In genomic region chr5:31526354-31527116, GRCm38 (mm10) we compare ENCODE assay signal across 8 mouse cellular contexts. TPM values are rescaled to one million over a fixed set of nuclear protein-coding genes. Genes with fewer than 3 reads are reported as not detected.
DNase-seq lines count a peak whose midpoint lies in the region; ATAC-seq and TF ChIP-seq lines count a peak whose summit lies in the region.

Slc4a1ap (plus strand) TSS chr5:31526995.

- peak; percentile 94 for DNase-seq in brain, embryonic 14.5 days (ENCODE audit: low read depth)
- peak; percentile 96 for DNase-seq in liver, adult 2 months (ENCODE audit: extremely low read depth, low read depth, low spot score)
- peak; percentile 86 for DNase-seq in splenic B cell, adult 2 months (ENCODE audit: low read depth, low spot score)

- under 1% methylated on average over 28 of the region's 28 CpGs for WGBS in heart, embryonic 11.5 days (ENCODE audit: insufficient replicate concordance)
- under 1% methylated on average over 28 of the region's 28 CpGs for WGBS in kidney, embryonic 16.5 days
- WGBS in liver, adult 2 months = under 1% methylated on average over 28 of the region's 28 CpGs

- H3K4me3 ChIP-seq in C2C12 (ENCODE audit: insufficient read depth, poor library complexity, severe bottlenecking) (peak within 1 kb of the TSS; percentile 93), myocyte (peak within 1 kb of the TSS; percentile 91)
- peak within 1 kb of the TSS; percentile 89 for H3K4me3 ChIP-seq in erythroblast, embryonic 14.5 days (replicated peaks)
- peak within 1 kb of the TSS; percentile 99 for H3K4me3 ChIP-seq in heart, embryonic 11.5 days (ENCODE audit: low read depth, low read length)
- peak within 1 kb of the TSS; percentile 68 for H3K4me3 ChIP-seq in kidney, embryonic 16.5 days (ENCODE audit: low read length)
- H3K4me3 ChIP-seq in liver, adult 2 months (ENCODE audit: insufficient read depth, low read depth, low read length) = peak within 1 kb of the TSS; percentile 91

- H3K27me3 ChIP-seq in C2C12 (ENCODE audit: control insufficient read depth, insufficient read depth, insufficient read length) = no peaks in the 10 kb centered on the region
- H3K27me3 ChIP-seq in erythroblast, embryonic 14.5 days (ENCODE audit: control insufficient read depth) = no peaks in the 10 kb centered on the region
- H3K27me3 ChIP-seq in heart, embryonic 11.5 days (ENCODE audit: control insufficient read depth, insufficient read depth, low read length) = no peaks in the 10 kb centered on the region
- H3K27me3 ChIP-seq in kidney, embryonic 16.5 days (ENCODE audit: insufficient read depth, low read length) = no peaks in the 10 kb centered on the region
- H3K27me3 ChIP-seq in liver, adult 2 months (ENCODE audit: control insufficient read depth, insufficient read depth, low read length) = no peaks in the 10 kb centered on the region
- no peaks in the 10 kb centered on the region for H3K27me3 ChIP-seq in myocyte (ENCODE audit: control insufficient read depth, insufficient read depth, insufficient read length)
- H3K27me3 ChIP-seq in splenic B cell, adult 2 months (ENCODE audit: control insufficient read depth, insufficient read depth, low read length, poor library complexity, severe bottlenecking) = no peaks in the 10 kb centered on the region

- TF ChIP-seq CTCF in C2C12 (IDR thresholded peaks at IDR 0.05; ENCODE audit: control insufficient read depth, insufficient read depth, insufficient read length) = no peak
- TF ChIP-seq CTCF in brain, embryonic 14.5 days (IDR thresholded peaks at IDR 0.05; ENCODE audit: borderline replicate concordance, extremely low read depth, insufficient read depth, insufficient read length) = no peak
- TF ChIP-seq CTCF in liver, adult 2 months (IDR thresholded peaks at IDR 0.05; ENCODE audit: low read depth, low read length) = no peak

- H3K79me2 ChIP-seq in C2C12 (ENCODE audit: control insufficient read depth, insufficient read depth) = peaks cover 43% of the 10 kb centered on the region
- H3K79me2 ChIP-seq in liver, adult 2 months (ENCODE audit: control insufficient read depth, insufficient read depth, low read length) = peaks cover 8% of the 10 kb centered on the region; the same call in 1 of the 2 replicates
- H3K79me2 ChIP-seq in myocyte (ENCODE audit: control insufficient read depth, insufficient read depth) = peaks cover 26% of the 10 kb centered on the region

- peaks cover 32% of the 10 kb centered on the region for H3K4me1 ChIP-seq in erythroblast, embryonic 14.5 days (ENCODE audit: control insufficient read depth)
- peaks cover 10% of the 10 kb centered on the region; the same call in 1 of the 2 replicates for H3K4me1 ChIP-seq in heart, embryonic 11.5 days (ENCODE audit: control insufficient read depth, insufficient read depth, low read length)
- H3K4me1 ChIP-seq in kidney, embryonic 16.5 days (ENCODE audit: insufficient read depth, low read length) = peaks cover 29% of the 10 kb centered on the region
- peaks cover 7% of the 10 kb centered on the region for H3K4me1 ChIP-seq in liver, adult 2 months (ENCODE audit: control insufficient read depth, insufficient read depth, low read length)

- peak within 1 kb of the TSS; percentile 91 for H3K9ac ChIP-seq in heart, embryonic 11.5 days (ENCODE audit: low read depth, low read length)
- H3K9ac ChIP-seq in kidney, embryonic 16.5 days (replicated peaks; ENCODE audit: low read length) = peak within 1 kb of the TSS; percentile 83
- H3K9ac ChIP-seq in liver, adult 2 months (ENCODE audit: low read depth, low read length) = peak within 1 kb of the TSS; percentile 82

- peaks cover 18% of the 10 kb centered on the region for H3K79me3 ChIP-seq in C2C12 (ENCODE audit: low read depth)

- H3K9me3 ChIP-seq in erythroblast, embryonic 14.5 days (ENCODE audit: control insufficient read depth, low read length) = no peaks in the 10 kb centered on the region
- no peaks in the 10 kb centered on the region for H3K9me3 ChIP-seq in heart, embryonic 11.5 days (replicated peaks; ENCODE audit: control insufficient read depth, low read length)
- H3K9me3 ChIP-seq in kidney, embryonic 16.5 days (ENCODE audit: low read length) = no peaks in the 10 kb centered on the region

- peaks cover 15% of the 10 kb centered on the region for H3K36me3 ChIP-seq in C2C12 (ENCODE audit: control insufficient read depth, insufficient read depth)
- H3K36me3 ChIP-seq in erythroblast, embryonic 14.5 days (ENCODE audit: control insufficient read depth) = peaks cover 43% of the 10 kb centered on the region
- H3K36me3 ChIP-seq in heart, embryonic 11.5 days (ENCODE audit: control insufficient read depth, insufficient read depth, low read length) = peaks cover 16% of the 10 kb centered on the region
- peaks cover 30% of the 10 kb centered on the region; the same call in 1 of the 2 replicates for H3K36me3 ChIP-seq in kidney, embryonic 16.5 days (ENCODE audit: insufficient read depth, low read length)
- H3K36me3 ChIP-seq in liver, adult 2 months (ENCODE audit: control insufficient read depth, insufficient read depth, low read length) = peaks cover 9% of the 10 kb centered on the region
- peaks cover 5% of the 10 kb centered on the region for H3K36me3 ChIP-seq in myocyte (ENCODE audit: control insufficient read depth, insufficient read depth)
- H3K36me3 ChIP-seq in splenic B cell, adult 2 months (ENCODE audit: control insufficient read depth, insufficient read depth, low read length, poor library complexity, severe bottlenecking) = 0 out of 2 replicates have a peak, but pooled peaks cover 1% of the 10 kb centered on the region

- H3K27ac ChIP-seq in heart, embryonic 11.5 days (ENCODE audit: low read depth, low read length) = peak within 1 kb of the TSS; percentile 74
- peak within 1 kb of the TSS; percentile 88 for H3K27ac ChIP-seq in kidney, embryonic 16.5 days (ENCODE audit: low read length)
- H3K27ac ChIP-seq in liver, adult 2 months (replicated peaks; ENCODE audit: insufficient read depth, low read depth, low read length) = peak within 1 kb of the TSS; percentile 85

- TF ChIP-seq POLR2A in brain, embryonic 14.5 days (IDR thresholded peaks at IDR 0.05; ENCODE audit: borderline replicate concordance, extremely low read depth, insufficient read depth, insufficient read length, poor library complexity, severe bottlenecking) = peak; percentile 10; the same call in 1 of the 2 replicates
- TF ChIP-seq POLR2A in liver, adult 2 months (IDR thresholded peaks at IDR 0.05; ENCODE audit: extremely low read depth, insufficient read depth, low read length) = 0 out of 2 replicates have a peak, but pooled peaks have one; percentile 17
- peak; percentile 66 for TF ChIP-seq POLR2A in myocyte (IDR thresholded peaks at IDR 0.05; ENCODE audit: insufficient read length, low read depth)

- H3ac ChIP-seq in C2C12 (ENCODE audit: control insufficient read depth, insufficient read length, low read depth) (peak within 1 kb of the TSS; percentile 91), myocyte (ENCODE audit: control insufficient read depth, insufficient read length) (peak within 1 kb of the TSS; percentile 75)

- H3K4me2 ChIP-seq in heart, embryonic 11.5 days = peak within 1 kb of the TSS; percentile 99
- H3K4me2 ChIP-seq in kidney, embryonic 16.5 days (replicated peaks; ENCODE audit: low read depth, low read length) = peak within 1 kb of the TSS; percentile 94
- peak within 1 kb of the TSS; percentile 95 for H3K4me2 ChIP-seq in myocyte (ENCODE audit: low read depth)

- ATAC-seq in heart, embryonic 11.5 days (replicated peaks; ENCODE audit: insufficient number of reproducible peaks, low FRiP score, low TSS enrichment) = peak; percentile 68
- ATAC-seq in kidney, embryonic 16.5 days (ENCODE audit: low FRiP score, low TSS enrichment) = peak; percentile 79

TF ChIP-seq in C2C12, 6 proteins besides CTCF, POLR2A, EP300 and RAD21:
- TF ChIP-seq FOSL1 (IDR thresholded peaks at IDR 0.05; ENCODE audit: insufficient read depth, low read length, poor library complexity, severe bottlenecking) (no peak), MYOD1 (IDR thresholded peaks at IDR 0.05; ENCODE audit: control insufficient read depth, insufficient read length, low read depth) (no peak), MAX (IDR thresholded peaks at IDR 0.05) (no peak), MYOG (IDR thresholded peaks at IDR 0.05; ENCODE audit: control insufficient read depth, extremely low read depth, insufficient read length) (no peak), USF1 (IDR thresholded peaks at IDR 0.05; ENCODE audit: low read depth) (no peak), CEBPB (IDR thresholded peaks at IDR 0.05; ENCODE audit: low read depth) (no peak)

TF ChIP-seq in myocyte, 11 proteins besides CTCF, POLR2A, EP300 and RAD21:
- TF ChIP-seq REST (IDR thresholded peaks at IDR 0.05; ENCODE audit: insufficient read depth, insufficient read length) = no peak
- no peak for TF ChIP-seq MAX (IDR thresholded peaks at IDR 0.05; ENCODE audit: low read depth)
- TF ChIP-seq TCF12 (IDR thresholded peaks at IDR 0.05; ENCODE audit: insufficient read depth, poor library complexity, severe bottlenecking) = no peak
- TF ChIP-seq POLR2AphosphoS2 (IDR thresholded peaks at IDR 0.05; ENCODE audit: insufficient read length, low read depth) = no peak
- TF ChIP-seq USF1 (IDR thresholded peaks at IDR 0.05; ENCODE audit: low read depth) = no peak
- TF ChIP-seq CEBPB (IDR thresholded peaks at IDR 0.05; ENCODE audit: insufficient read depth, poor library complexity, severe bottlenecking) = no peak
- TF ChIP-seq MYOD1 (IDR thresholded peaks at IDR 0.05; ENCODE audit: control insufficient read depth in 1 of 3, insufficient read length in 2 of 3, low read depth in 2 of 3) = no peak
- no peak for TF ChIP-seq MYOG (IDR thresholded peaks at IDR 0.05; ENCODE audit: control insufficient read depth in 1 of 3, insufficient read depth in 1 of 3, insufficient read length in 2 of 3, low read depth in 2 of 3)
- TF ChIP-seq TCF3 (IDR thresholded peaks at IDR 0.05; ENCODE audit: insufficient read length, low read depth) = no peak
- TF ChIP-seq E2F4 (IDR thresholded peaks at IDR 0.05; ENCODE audit: insufficient read depth) = no peak
- TF ChIP-seq SRF (IDR thresholded peaks at IDR 0.05; ENCODE audit: control insufficient read depth, insufficient read length, low read depth) = no peak

RNA-seq across cellular contexts. Expression of gene Slc4a1ap, which starts in this region (rescaled TPM):
- polyA plus RNA-seq in C2C12 (2012; fragmentation: generic; extraction: Trizol) (17.0 TPM), myocyte (2012; fragmentation: generic; extraction: Trizol) (15.9 TPM)
- 19.4 and 22.6 TPM in 2 replicates for polyA plus RNA-seq in brain, embryonic 14.5 days (2012; rRNA removed)
- 0.77 and 1.6 TPM in 2 replicates for polyA plus RNA-seq in erythroblast, embryonic 14.5 days (2012)
- 22.5 and 25.2 TPM in 2 replicates for polyA plus RNA-seq in heart, embryonic 11.5 days (2014; fragmentation: Nextera tagmentation; extraction: Ambion mirVana)
- 31.7 and 36.7 TPM in 2 replicates for polyA plus RNA-seq in kidney, embryonic 16.5 days (2015; fragmentation: Nextera tagmentation; extraction: Ambion mirVana)
- total RNA-seq in liver, adult 2 months (2014; rRNA removed) = 12.6 and 13.2 TPM in 2 replicates
- 7.3 and 8.1 TPM in 2 replicates for polyA plus RNA-seq in liver, adult 2 months (2012; rRNA removed)

Comparison
In these comparisons a context has a peak if more than half of its experiments do, and no peak if none do; other contexts are left out.
1. Peak in every context shown above with its lines: DNase-seq, ATAC-seq, H3K4me3 ChIP-seq and H3K27ac ChIP-seq.
2. POLR2A ChIP-seq: peak in every context shown above with its lines; median percentile 66 in myocyte; 17 in liver, adult 2 months; 10 in brain, embryonic 14.5 days.